ENCODE assay signal across 22 mouse cellular contexts in the genomic region with DNA sequence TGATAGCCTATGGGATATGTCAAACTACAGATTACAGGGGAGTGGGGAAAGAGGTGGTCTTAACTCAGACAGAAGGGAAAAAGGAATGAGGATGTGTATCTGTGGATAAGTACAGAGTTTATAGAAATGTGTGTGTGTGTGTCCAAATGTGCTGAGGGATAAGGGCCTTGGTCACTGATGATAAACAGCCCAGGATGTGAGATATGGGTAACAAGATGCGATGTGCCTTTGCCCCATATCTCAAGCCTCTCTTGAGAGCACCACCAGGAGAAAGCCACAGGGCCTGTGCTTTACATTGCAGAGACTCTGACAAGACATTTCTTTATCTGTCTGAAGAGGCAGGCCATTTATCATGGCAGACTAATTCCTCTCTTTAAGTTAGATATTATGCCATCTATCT.
DNase-seq lines count a peak whose midpoint lies in the region; ATAC-seq and TF ChIP-seq lines count a peak whose summit lies in the region.
"Had no signal": no experiment of that assay in that cellular context is flagged by ENCODE, and none has a peak within 500 bp of the region (broad histone marks: within the 10 kb centered on the region; RNA-seq: fewer than 3 reads in every experiment).

No protein-coding gene starts in this region.

- no peak for TF ChIP-seq CTCF in MEL (IDR thresholded peaks at IDR 0.05 in 2 of 3, conservative IDR thresholded peaks at IDR 0.05 in 1 of 3; ENCODE audit: control insufficient read depth in 1 of 3, insufficient read depth in 1 of 3, low read depth in 2 of 3, low read length in 3 of 3, poor library complexity in 1 of 3, severe bottlenecking in 1 of 3)
- TF ChIP-seq CTCF in liver, postnatal 0 days (IDR thresholded peaks at IDR 0.05; ENCODE audit: low read depth), result no peak
- no peak for TF ChIP-seq CTCF in gastrocnemius, adult 2 months (IDR thresholded peaks at IDR 0.05)

- 8% methylated on average over 1 of the region's 1 CpGs for WGBS in heart, embryonic 10.5 days
- 37% methylated on average over 1 of the region's 1 CpGs for WGBS in liver, postnatal 0 days (ENCODE audit: insufficient replicate concordance)

- TF ChIP-seq EP300 in MEL (IDR thresholded peaks at IDR 0.05; ENCODE audit: low read depth in 1 of 2, low read length in 2 of 2), result peak; percentile 97
- peak; percentile 92 for TF ChIP-seq EP300 in liver, postnatal 0 days (IDR thresholded peaks at IDR 0.05; ENCODE audit: low read depth)

- H3K9ac ChIP-seq in MEL (ENCODE audit: control insufficient read depth, low read depth, low read length, poor library complexity, severe bottlenecking), result no peak overlapping the region
- H3K9ac ChIP-seq in liver, postnatal 0 days (replicated peaks), result no peak overlapping the region
- H3K9ac ChIP-seq: embryonic facial prominence, embryonic 13.5 days; forebrain, embryonic 15.5 days; limb, embryonic 12.5 days; lung, embryonic 14.5 days; midbrain, embryonic 12.5 days; neural tube, embryonic 12.5 days had no signal

- H3K27me3 ChIP-seq in heart, embryonic 10.5 days (ENCODE audit: insufficient read depth, poor library complexity, severe bottlenecking), result no peaks in the 10 kb centered on the region
- no peaks in the 10 kb centered on the region for H3K27me3 ChIP-seq in MEL (ENCODE audit: control insufficient read depth in 1 of 2, insufficient read depth in 2 of 2, low read length in 2 of 2)
- H3K27me3 ChIP-seq in liver, postnatal 0 days (ENCODE audit: insufficient read depth, low read length), result no peaks in the 10 kb centered on the region
- H3K27me3 ChIP-seq: CH12.LX; embryonic facial prominence, embryonic 13.5 days; forebrain, embryonic 15.5 days; limb, embryonic 12.5 days; midbrain, embryonic 12.5 days; neural tube, embryonic 12.5 days had no signal

- H3K9me3 ChIP-seq in heart, embryonic 10.5 days, result no peaks in the 10 kb centered on the region
- H3K9me3 ChIP-seq in MEL (replicated peaks; ENCODE audit: insufficient read depth, low read length), result no peaks in the 10 kb centered on the region
- H3K9me3 ChIP-seq in liver, postnatal 0 days (ENCODE audit: low read length), result no peaks in the 10 kb centered on the region
- H3K9me3 ChIP-seq: embryonic facial prominence, embryonic 13.5 days; forebrain, embryonic 15.5 days; limb, embryonic 12.5 days; midbrain, embryonic 12.5 days; neural tube, embryonic 12.5 days had no signal

- no peak overlapping the region for H3K27ac ChIP-seq in heart, embryonic 10.5 days
- peak overlapping the region; percentile 80 for H3K27ac ChIP-seq in MEL (ENCODE audit: control insufficient read depth, low read depth, low read length)
- H3K27ac ChIP-seq in liver, postnatal 0 days (ENCODE audit: low read depth), result no peak overlapping the region; the same call in 1 of the 2 replicates
- no peak overlapping the region for H3K27ac ChIP-seq in gastrocnemius, adult 2 months
- H3K27ac ChIP-seq: embryonic facial prominence, embryonic 13.5 days; forebrain, embryonic 15.5 days; limb, embryonic 12.5 days; midbrain, embryonic 12.5 days; neural tube, embryonic 12.5 days had no signal

- H3K4me1 ChIP-seq in heart, embryonic 10.5 days, result peaks cover 13% of the 10 kb centered on the region; the same call in 1 of the 2 replicates
- peaks cover 9 to 28% of the 10 kb centered on the region in 2 experiments for H3K4me1 ChIP-seq in MEL (ENCODE audit: control insufficient read depth in 1 of 2, insufficient read depth in 2 of 2, low read length in 2 of 2)
- H3K4me1 ChIP-seq in liver, postnatal 0 days (ENCODE audit: insufficient read depth), result peaks cover 13% of the 10 kb centered on the region
- H3K4me1 ChIP-seq: embryonic facial prominence, embryonic 13.5 days; forebrain, embryonic 15.5 days; limb, embryonic 12.5 days; midbrain, embryonic 12.5 days; neural tube, embryonic 12.5 days had no signal

- H3K36me3 ChIP-seq in heart, embryonic 10.5 days, result no peaks in the 10 kb centered on the region
- peaks cover 0 to 34% of the 10 kb centered on the region in 2 experiments; a peak in 2 of 4 replicates for H3K36me3 ChIP-seq in MEL (ENCODE audit: control insufficient read depth in 1 of 2, insufficient read depth in 2 of 2, low read length in 2 of 2)
- no peaks in the 10 kb centered on the region for H3K36me3 ChIP-seq in liver, postnatal 0 days (replicated peaks; ENCODE audit: insufficient read depth, low read length)
- H3K36me3 ChIP-seq: embryonic facial prominence, embryonic 13.5 days; forebrain, embryonic 15.5 days; limb, embryonic 12.5 days; midbrain, embryonic 12.5 days; neural tube, embryonic 12.5 days had no signal

- no peak overlapping the region for H3K4me3 ChIP-seq in heart, embryonic 10.5 days
- no peak overlapping the region for H3K4me3 ChIP-seq in MEL (ENCODE audit: control insufficient read depth in 1 of 2, insufficient read depth in 1 of 2, low read depth in 2 of 2, low read length in 2 of 2)
- H3K4me3 ChIP-seq in liver, postnatal 0 days (ENCODE audit: low read depth, low read length), result no peak overlapping the region
- no peak overlapping the region for H3K4me3 ChIP-seq in gastrocnemius, adult 2 months
- H3K4me3 ChIP-seq: embryonic facial prominence, embryonic 13.5 days; forebrain, embryonic 15.5 days; limb, embryonic 12.5 days; midbrain, embryonic 12.5 days; neural tube, embryonic 12.5 days had no signal

- 0 out of 2 replicates have a peak overlapping the region, but pooled peaks have one; percentile 31 for H3K4me2 ChIP-seq in liver, postnatal 0 days (ENCODE audit: low read depth, low read length)
- H3K4me2 ChIP-seq: embryonic facial prominence, embryonic 13.5 days; forebrain, embryonic 15.5 days; limb, embryonic 12.5 days; lung, embryonic 14.5 days; midbrain, embryonic 12.5 days; neural tube, embryonic 12.5 days had no signal

- ATAC-seq in liver, postnatal 0 days, result peak; percentile 79
- ATAC-seq in megakaryocyte, adult 5-6 weeks (ENCODE audit: poor library complexity, severe bottlenecking), result no peak
- ATAC-seq: forebrain, embryonic 15.5 days had no signal

- no peak for TF ChIP-seq POLR2A in MEL (IDR thresholded peaks at IDR 0.05; ENCODE audit: control insufficient read depth in 1 of 2, insufficient read depth in 1 of 2, low read depth in 1 of 2, low read length in 2 of 2, poor library complexity in 1 of 2)

- intact Hi-C loops in gastrocnemius, adult 2 months (cut with DNase I), result no loop called here

- DNase-seq in heart, embryonic 10.5 days (ENCODE audit: low spot score), result peak; percentile 84
- DNase-seq in heart, postnatal 4 days, result no peak
- peak; percentile 86 for DNase-seq in MEL (ENCODE audit: low read depth, low spot score)
- DNase-seq in liver, result peak; percentile 79
- no peak for DNase-seq in liver, postnatal 0 days
- no peak for DNase-seq in gastrocnemius, adult 2 months
- DNase-seq in left cerebral cortex, adult 18-20 months (ENCODE audit: low spot score in 2 of 2), result no peak
- DNase-seq: adrenal gland, adult 2 months; cerebellum, adult 9-10 months; kidney, adult 9 months; kidney, postnatal 4 days; layer of hippocampus, adult 9-11 months; lung, embryonic 14.5 days; lung, postnatal 4 days; thymus, adult 18-20 months had no signal

- H3K79me2 ChIP-seq in MEL (ENCODE audit: control insufficient read depth, insufficient read depth, low read length, poor library complexity), result no peaks in the 10 kb centered on the region

- TF ChIP-seq RAD21 in MEL (IDR thresholded peaks at IDR 0.05; ENCODE audit: low read depth, low read length), result no peak; the same call in 1 of the 2 replicates

TF ChIP-seq in MEL, 35 proteins besides CTCF, POLR2A, EP300 and RAD21 (continues in another document):
- TF ChIP-seq TCF12 (IDR thresholded peaks at IDR 0.05; ENCODE audit: low read depth, low read length) (peak; percentile 99), NELFE (IDR thresholded peaks at IDR 0.05; ENCODE audit: low read depth, low read length) (no peak), ELF1 (IDR thresholded peaks at IDR 0.05; ENCODE audit: low read depth, low read length) (0 out of 2 replicates have a peak, but pooled peaks have one; percentile 41), TAL1 (IDR thresholded peaks at IDR 0.05; ENCODE audit: low read length) (peak; percentile 84), MAZ (IDR thresholded peaks at IDR 0.05; ENCODE audit: low read depth, low read length) (peak; percentile 52; the same call in 1 of the 2 replicates), TBP (IDR thresholded peaks at IDR 0.05; ENCODE audit: low read depth, low read length) (0 out of 2 replicates have a peak, but pooled peaks have one; percentile 12), SIN3A (IDR thresholded peaks at IDR 0.05; ENCODE audit: low read length) (peak; percentile 59; the same call in 1 of the 2 replicates), MAFK (IDR thresholded peaks at IDR 0.05; ENCODE audit: borderline replicate concordance, low read depth, low read length) (peak; percentile 61; the same call in 1 of the 2 replicates), CHD2 (IDR thresholded peaks at IDR 0.05; ENCODE audit: low read length) (no peak; the same call in 1 of the 2 replicates), USF1 (IDR thresholded peaks at IDR 0.05; ENCODE audit: low read depth, low read length) (no peak), USF2 (IDR thresholded peaks at IDR 0.05; ENCODE audit: borderline replicate concordance in 1 of 2, insufficient read depth in 1 of 2, low read depth in 1 of 2, low read length in 2 of 2) (no peak), BHLHE40 (IDR thresholded peaks at IDR 0.05; ENCODE audit: borderline replicate concordance, low read depth, low read length) (peak; percentile 67; the same call in 1 of the 2 replicates), MEF2A (IDR thresholded peaks at IDR 0.05; ENCODE audit: extremely low read depth, insufficient replicate concordance, low read depth, low read length, poor library complexity, severe bottlenecking) (0 out of 2 replicates have a peak, but pooled peaks have one; percentile 12), GATA1 (IDR thresholded peaks at IDR 0.05; ENCODE audit: low read depth, low read length) (peak; percentile 99), UBTF (IDR thresholded peaks at IDR 0.05; ENCODE audit: borderline replicate concordance, insufficient read depth, low read depth, low read length) (no peak), NRF1 (IDR thresholded peaks at IDR 0.05; ENCODE audit: insufficient read depth, low read depth, low read length, poor library complexity, severe bottlenecking) (no peak), ETS1 (IDR thresholded peaks at IDR 0.05; ENCODE audit: low read depth, low read length) (peak; percentile 93), HCFC1 (IDR thresholded peaks at IDR 0.05; ENCODE audit: low read depth, low read length) (no peak), MXI1 (IDR thresholded peaks at IDR 0.05; ENCODE audit: low read depth, low read length) (0 out of 2 replicates have a peak, but pooled peaks have one; percentile 28), ZC3H11A (IDR thresholded peaks at IDR 0.05; ENCODE audit: low read depth, low read length) (no peak; the same call in 1 of the 2 replicates), GABPA (IDR thresholded peaks at IDR 0.05; ENCODE audit: low read depth, low read length) (no peak), ZMIZ1 (IDR thresholded peaks at IDR 0.05; ENCODE audit: low read depth, low read length) (peak; percentile 38; the same call in 1 of the 2 replicates), JUND (IDR thresholded peaks at IDR 0.05; ENCODE audit: low read depth, low read length) (no peak), RCOR1 (IDR thresholded peaks at IDR 0.05; ENCODE audit: low read depth, low read length) (peak; percentile 87)

Comparison
In these comparisons a context has a peak if more than half of its experiments do, and no peak if none do; other contexts are left out.
1. DNase-seq: peak in heart, embryonic 10.5 days (single experiment), MEL (single experiment) and liver (single experiment); none in heart, postnatal 4 days (single experiment), liver, postnatal 0 days (single experiment), gastrocnemius, adult 2 months (single experiment) and left cerebral cortex, adult 18-20 months (0 of 2).